Comparison of ENCODE assay signal across 19 mouse cellular contexts in genomic region chr10:63063365-63063764, GRCm38 (mm10). TPM values are rescaled to one million over a fixed set of nuclear protein-coding genes. Genes with fewer than 3 reads are reported as not detected.
"Had no signal": no experiment of that assay in that cellular context is flagged by ENCODE, and none has a peak within 500 bp of the region (broad histone marks: within the 10 kb centered on the region; RNA-seq: fewer than 3 reads in every experiment).

No protein-coding gene starts in this region.

- H3K9me3 ChIP-seq: hindbrain, embryonic 15.5 days; limb, embryonic 12.5 days; liver, embryonic 13.5 days; neural tube, embryonic 15.5 days had no signal

- H3K27ac ChIP-seq: hindbrain, embryonic 15.5 days; limb, embryonic 12.5 days; liver, embryonic 13.5 days; neural tube, embryonic 15.5 days had no signal

- H3K4me3 ChIP-seq: hindbrain, embryonic 15.5 days; limb, embryonic 12.5 days; liver, embryonic 13.5 days; myocyte; neural tube, embryonic 15.5 days had no signal

- H3K36me3 ChIP-seq: hindbrain, embryonic 15.5 days; limb, embryonic 12.5 days; liver, embryonic 13.5 days; neural tube, embryonic 15.5 days had no signal

- H3K4me2 ChIP-seq: hindbrain, embryonic 15.5 days; limb, embryonic 12.5 days; liver, embryonic 13.5 days; lung, embryonic 14.5 days; neural tube, embryonic 15.5 days had no signal

- ATAC-seq: inflammation-experienced regulatory T-cells, adult 6 months; intestine, postnatal 0 days had no signal

- H3K9ac ChIP-seq: hindbrain, embryonic 15.5 days; limb, embryonic 12.5 days; liver, embryonic 13.5 days; lung, embryonic 14.5 days; neural tube, embryonic 15.5 days had no signal

- DNase-seq: layer of hippocampus, adult 9-11 months; layer of hippocampus, postnatal 36 days; liver, embryonic 13.5 days; lung, embryonic 14.5 days; lung, postnatal 10 days; lung, postnatal 4 days; right cerebral cortex, adult 18-20 months; right cerebral cortex, postnatal 25 days; thymus, adult 2 months; thymus, postnatal 25 days had no signal

- H3K27me3 ChIP-seq: hindbrain, embryonic 15.5 days; liver, embryonic 13.5 days; neural tube, embryonic 15.5 days had no signal

- H3K4me1 ChIP-seq: hindbrain, embryonic 15.5 days; limb, embryonic 12.5 days; liver, embryonic 13.5 days had no signal

RNA-seq across cellular contexts. Expression of gene Atoh7, which starts 36.1 kb away (rescaled TPM):
- polyA plus RNA-seq: inflammation-experienced regulatory T-cells, adult 6 months; intestine, postnatal 0 days; kidney, embryonic 14.5 days; liver, embryonic 13.5 days; myocyte; small intestine, adult 2 months; testis, adult 2 months had no signal
